ENCODE assay signal across 20 mouse cellular contexts in genomic region chr1:51628137-51628793, GRCm38 (mm10).
DNase-seq lines count a peak whose midpoint lies in the region; ATAC-seq lines count a peak whose summit lies in the region.
"Had no signal": no experiment of that assay in that cellular context is flagged by ENCODE, and none has a peak within 500 bp of the region (broad histone marks: within the 10 kb centered on the region; RNA-seq: fewer than 3 reads in every experiment).

No protein-coding gene starts in this region.

- no peaks in the 10 kb centered on the region for H3K36me3 ChIP-seq in forebrain, embryonic 14.5 days (ENCODE audit: control insufficient read depth, insufficient read depth, low read length)
- no peaks in the 10 kb centered on the region for H3K36me3 ChIP-seq in forebrain, embryonic 11.5 days (ENCODE audit: control insufficient read depth, insufficient read depth, low read length)
- H3K36me3 ChIP-seq in lung, embryonic 16.5 days (ENCODE audit: control insufficient read depth, insufficient read depth, low read length), result no peaks in the 10 kb centered on the region
- H3K36me3 ChIP-seq: heart, embryonic 10.5 days; neural tube, embryonic 13.5 days had no signal

- no peak overlapping the region for H3K27ac ChIP-seq in forebrain, embryonic 14.5 days (ENCODE audit: low read depth, low read length)
- H3K27ac ChIP-seq in forebrain, embryonic 11.5 days (ENCODE audit: low read depth, low read length), result no peak overlapping the region
- no peak overlapping the region for H3K27ac ChIP-seq in lung, embryonic 16.5 days (ENCODE audit: low read length)
- H3K27ac ChIP-seq: heart, embryonic 10.5 days; hindbrain, postnatal 0 days; neural tube, embryonic 13.5 days; stomach, postnatal 0 days had no signal

- no peaks in the 10 kb centered on the region for H3K27me3 ChIP-seq in forebrain, embryonic 14.5 days (replicated peaks; ENCODE audit: control insufficient read depth, insufficient read depth, low read length)
- no peaks in the 10 kb centered on the region for H3K27me3 ChIP-seq in forebrain, embryonic 11.5 days (ENCODE audit: control insufficient read depth, insufficient read depth, low read length)
- no peaks in the 10 kb centered on the region for H3K27me3 ChIP-seq in lung, embryonic 16.5 days (ENCODE audit: control insufficient read depth, insufficient read depth, low read depth, low read length)
- H3K27me3 ChIP-seq: neural tube, embryonic 13.5 days had no signal

- H3K4me3 ChIP-seq in forebrain, embryonic 14.5 days (ENCODE audit: low read depth, low read length), result no peak overlapping the region
- no peak overlapping the region for H3K4me3 ChIP-seq in forebrain, embryonic 11.5 days (ENCODE audit: low read depth, low read length)
- H3K4me3 ChIP-seq in lung, embryonic 16.5 days (ENCODE audit: low read length), result no peak overlapping the region
- H3K4me3 ChIP-seq: heart, embryonic 10.5 days; neural tube, embryonic 13.5 days had no signal

- intact Hi-C loops in heart, postnatal 10 days (cut with DNase I), result no loop called here

- ATAC-seq in forebrain, embryonic 14.5 days, result peak; percentile 59
- no peak for ATAC-seq in forebrain, embryonic 11.5 days (replicated peaks; ENCODE audit: low FRiP score)
- peak; percentile 71; the same call in 1 of the 2 replicates for ATAC-seq in lung, embryonic 16.5 days (ENCODE audit: low read depth)
- ATAC-seq: hindbrain, postnatal 0 days had no signal

- no peak for DNase-seq in forebrain, embryonic 14.5 days (ENCODE audit: low spot score)
- DNase-seq in forebrain, embryonic 11.5 days (ENCODE audit: low spot score), result no peak
- DNase-seq in lung, postnatal 14 days, result no peak
- peak; percentile 59 for DNase-seq in gonadal fat pad, adult 2 months (ENCODE audit: low read depth)
- DNase-seq in retina, postnatal 1 day, result peak; percentile 79
- DNase-seq in embryo, embryonic 10 days (ENCODE audit: low spot score), result no peak
- DNase-seq in heart, postnatal 10 days, result no peak
- DNase-seq: adrenal gland, postnatal 36 days; gastrocnemius, postnatal 14 days; heart, postnatal 4 days; kidney, adult 8-10 months; left cerebral cortex, postnatal 4 days; lung, postnatal 4 days; thymus, postnatal 14 days had no signal

- H3K9ac ChIP-seq in forebrain, embryonic 14.5 days (ENCODE audit: low read length), result no peak overlapping the region
- H3K9ac ChIP-seq in forebrain, embryonic 11.5 days (ENCODE audit: low read length), result no peak overlapping the region
- H3K9ac ChIP-seq in lung, embryonic 16.5 days (ENCODE audit: low read length), result no peak overlapping the region
- H3K9ac ChIP-seq: neural tube, embryonic 13.5 days had no signal

- H3K9me3 ChIP-seq in forebrain, embryonic 14.5 days (replicated peaks; ENCODE audit: control insufficient read depth, low read length), result no peaks in the 10 kb centered on the region
- no peaks in the 10 kb centered on the region for H3K9me3 ChIP-seq in forebrain, embryonic 11.5 days (ENCODE audit: control insufficient read depth, low read length)
- H3K9me3 ChIP-seq in lung, embryonic 16.5 days (ENCODE audit: control insufficient read depth, low read length), result no peaks in the 10 kb centered on the region
- H3K9me3 ChIP-seq: heart, embryonic 10.5 days; neural tube, embryonic 13.5 days had no signal

- peaks cover 12% of the 10 kb centered on the region; the same call in 1 of the 2 replicates for H3K4me1 ChIP-seq in forebrain, embryonic 14.5 days (ENCODE audit: control insufficient read depth, insufficient read depth, low read length)
- no peaks in the 10 kb centered on the region; the same call in 1 of the 2 replicates for H3K4me1 ChIP-seq in forebrain, embryonic 11.5 days (replicated peaks; ENCODE audit: control insufficient read depth, insufficient read depth, low read length)
- no peaks in the 10 kb centered on the region for H3K4me1 ChIP-seq in lung, embryonic 16.5 days (replicated peaks; ENCODE audit: control insufficient read depth, insufficient read depth, low read length)
- H3K4me1 ChIP-seq: heart, embryonic 10.5 days had no signal

- WGBS in forebrain, embryonic 14.5 days, result 26% methylated on average over 5 of the region's 5 CpGs
- 54% methylated on average over 5 of the region's 5 CpGs for WGBS in forebrain, embryonic 11.5 days
- 52% methylated on average over 5 of the region's 5 CpGs for WGBS in lung, embryonic 16.5 days

- no peak overlapping the region for H3K4me2 ChIP-seq in forebrain, embryonic 14.5 days (ENCODE audit: low read length)
- H3K4me2 ChIP-seq in forebrain, embryonic 11.5 days (ENCODE audit: low read depth, low read length, severe bottlenecking), result no peak overlapping the region
- H3K4me2 ChIP-seq in lung, embryonic 16.5 days (ENCODE audit: low read depth, low read length), result no peak overlapping the region
- H3K4me2 ChIP-seq: liver, embryonic 11.5 days; neural tube, embryonic 13.5 days had no signal

Comparison
In these comparisons a context has a peak if more than half of its experiments do, and no peak if none do; other contexts are left out.
1. DNase-seq: peak in gonadal fat pad, adult 2 months (single experiment) and retina, postnatal 1 day (single experiment); none in forebrain, embryonic 14.5 days (single experiment), forebrain, embryonic 11.5 days (single experiment), lung, postnatal 14 days (single experiment), embryo, embryonic 10 days (single experiment) and heart, postnatal 10 days (0 of 2).